Mouse (Mus musculus) liver, postnatal 0 days (tissue): ENCODE measurements around the gene Ccdc136. TPM values are rescaled to one million over a fixed set of nuclear protein-coding genes. Genes with fewer than 3 reads are reported as not detected.
A peak's percentile ranks its signal among the peaks of the same experiment; 100 is the strongest.

Experiments used
- ATAC-seq: fragments of 200-750 bp; cut with Nextera tagmentation; 2 replicates; pipeline ENCODE4 v1.8.0; 2017; ENCODE audit warnings: mild to moderate bottlenecking, moderate library complexity
- DNase-seq: peaks from one replicate; pipeline ENCODE4 v3.0.0-alpha.2; 2016
- H3K27ac ChIP-seq: fragments of 300-500 bp; sonication (generic); 2 replicates; pipeline ENCODE4 v1.5.1; 2014; ENCODE audit warnings: antibody characterized with exemption, moderate library complexity, mild to moderate bottlenecking, low read depth
- H3K27me3 ChIP-seq: fragments of 300-500 bp; sonication (generic); 2 replicates; pipeline ENCODE4 v1.6.1; 2014; ENCODE audit warnings: low read length, control low read depth, mixed read lengths; ENCODE audit not compliant: insufficient read depth
- H3K36me3 ChIP-seq: fragments of 300-500 bp; sonication (generic); replicated peaks from 2 replicates; pipeline ENCODE4 v1.6.1; 2014; ENCODE audit warnings: mild to moderate bottlenecking, control low read depth, low read length, moderate library complexity, mixed read lengths; ENCODE audit not compliant: insufficient read depth
- H3K4me1 ChIP-seq: fragments of 300-500 bp; sonication (generic); 2 replicates; pipeline ENCODE4 v1.6.1; 2014; ENCODE audit warnings: antibody characterized with exemption, mild to moderate bottlenecking, control low read depth; ENCODE audit not compliant: insufficient read depth
- H3K4me2 ChIP-seq: fragments of 300-500 bp; sonication (generic); 2 replicates; pipeline ENCODE4 v1.6.1; 2014; ENCODE audit warnings: low read depth, mild to moderate bottlenecking, low read length, moderate library complexity, mixed read lengths
- H3K4me3 ChIP-seq: fragments of 300-500 bp; sonication (generic); 2 replicates; pipeline ENCODE4 v1.5.1; 2014; ENCODE audit warnings: low read depth, low read length
- H3K9ac ChIP-seq: fragments of 300-500 bp; sonication (generic); replicated peaks from 2 replicates; pipeline ENCODE4 v1.6.1; 2014; ENCODE audit warnings: mild to moderate bottlenecking, moderate library complexity
- H3K9me3 ChIP-seq: fragments of 300-500 bp; sonication (generic); 2 replicates; pipeline ENCODE4 v1.6.1; 2016; ENCODE audit warnings: mild to moderate bottlenecking, control low read depth, low read length, mixed read lengths
- CTCF ChIP-seq: sonication (generic); IDR thresholded peaks from 2 replicates; pipeline ENCODE4 v1.5.1; 2016; ENCODE audit warnings: antibody characterized with exemption, low read depth
- EP300 ChIP-seq: IDR thresholded peaks from 2 replicates; pipeline ENCODE4 v1.6.1; 2016; ENCODE audit warnings: antibody characterized with exemption, low read depth, mild to moderate bottlenecking
- WGBS: fragments of 180-500 bp; shearing (Covaris S2); extraction: QIAGEN DNeasy Blood & Tissue Kit; methylation state at CpG from one replicate; pipeline ENCODE4 v1.1.7; 2014; ENCODE audit not compliant: insufficient replicate concordance; 5-methylcytosine and 5-hydroxymethylcytosine counted together
- polyA plus RNA-seq: library from polyadenylated mRNA; unstranded; fragments of >200 nt; fragmentation: Nextera tagmentation; extraction: Ambion mirVana; gene quantifications from 2 replicates; pipeline ENCODE4 v1.2.1, GENCODE M21; 2015

Ccdc136 gene
- polyA plus RNA-seq, 1 experiment from 2014 or later: 0.09 TPM

- Histone ChIP-seq H3K9ac (no peak overlapping the region), H3K27me3 (peaks cover 60% of the 10 kb centered on the region), H3K4me3 (peak overlapping the region; percentile 44)
These were observed 36.5 kb downstream of the Ccdc136 start for GRCm38 (mm10) chr6:29432676-29433037.

GRCm38 (mm10) chr6:29433038-29433803, 37.1 kb downstream of the Ccdc136 start, which contains the start of gene Flnc:
Flnc (plus strand) TSS chr6:29433256.
- DNase-seq: peak; percentile 29
- no peak for TF ChIP-seq CTCF
- no peak for TF ChIP-seq EP300
- Histone ChIP-seq H3K9me3 (no peaks in the 10 kb centered on the region), H3K9ac (peak within 1 kb of the TSS; percentile 36), H3K4me1 (peaks cover 12% of the 10 kb centered on the region; the same call in 1 of the 2 replicates), H3K27me3 (peaks cover 60% of the 10 kb centered on the region), H3K36me3 (no peaks in the 10 kb centered on the region), H3K4me2 (peak within 1 kb of the TSS; percentile 73), H3K4me3 (peak within 1 kb of the TSS; percentile 44), H3K27ac (no peak within 1 kb of the TSS)
- ATAC-seq: no peak
- 2% methylated on average over 65 of the region's 77 CpGs for WGBS

More at GRCm38 (mm10) chr6:29432676-29433037, 36.5 kb downstream of the Ccdc136 start:
- Histone ChIP-seq H3K36me3 (no peaks in the 10 kb centered on the region), H3K27ac (no peak overlapping the region), H3K4me1 (peaks cover 12% of the 10 kb centered on the region; the same call in 1 of the 2 replicates), H3K9me3 (no peaks in the 10 kb centered on the region), H3K4me2 (peak overlapping the region; percentile 73)
- ATAC-seq (no peak), DNase-seq (no peak)
- TF ChIP-seq EP300 (no peak), CTCF (no peak)

GRCm38 (mm10) chr6:29433804-29434795, 38.0 kb downstream of the Ccdc136 start:
- DNase-seq (no peak), ATAC-seq (no peak)
- no peak overlapping the region for H3K27ac ChIP-seq
- H3K4me2 ChIP-seq: peak overlapping the region; percentile 73
- H3K36me3 ChIP-seq: no peaks in the 10 kb centered on the region
- peak overlapping the region; percentile 44 for H3K4me3 ChIP-seq
- peaks cover 60% of the 10 kb centered on the region for H3K27me3 ChIP-seq
- H3K4me1 ChIP-seq: peaks cover 12% of the 10 kb centered on the region; the same call in 1 of the 2 replicates
- H3K9ac ChIP-seq: no peak overlapping the region; the same call in 1 of the 2 replicates
- H3K9me3 ChIP-seq: no peaks in the 10 kb centered on the region
- TF ChIP-seq CTCF (no peak), EP300 (no peak)
- 7% methylated on average over 27 of the region's 27 CpGs for WGBS

GRCm38 (mm10) chr6:29434911-29435691, 39.0 kb downstream of the Ccdc136 start:
- no peak for DNase-seq
- no peak overlapping the region for H3K4me3 ChIP-seq

GRCm38 (mm10) chr6:29435940-29436451, 39.9 kb downstream of the Ccdc136 start:
- no peak overlapping the region for H3K9ac ChIP-seq
- TF ChIP-seq CTCF: no peak
- no peak for TF ChIP-seq EP300
- no peak for DNase-seq
- H3K9me3 ChIP-seq: no peaks in the 10 kb centered on the region
- H3K4me1 ChIP-seq: peaks cover 12% of the 10 kb centered on the region; the same call in 1 of the 2 replicates
- peaks cover 54% of the 10 kb centered on the region for H3K27me3 ChIP-seq
- no peak overlapping the region for H3K4me2 ChIP-seq
- no peak overlapping the region for H3K27ac ChIP-seq
- ATAC-seq: no peak
- H3K4me3 ChIP-seq: no peak overlapping the region
- WGBS: 38% methylated on average over 6 of the region's 6 CpGs
- H3K36me3 ChIP-seq: no peaks in the 10 kb centered on the region

More at GRCm38 (mm10) chr6:29434911-29435691, 39.0 kb downstream of the Ccdc136 start:
- TF ChIP-seq CTCF: no peak
- TF ChIP-seq EP300: no peak
- 16% methylated on average over 11 of the region's 13 CpGs for WGBS
- Histone ChIP-seq H3K9ac (no peak overlapping the region), H3K4me2 (no peak overlapping the region), H3K4me1 (peaks cover 12% of the 10 kb centered on the region; the same call in 1 of the 2 replicates), H3K27ac (no peak overlapping the region), H3K9me3 (no peaks in the 10 kb centered on the region), H3K27me3 (peaks cover 60% of the 10 kb centered on the region), H3K36me3 (no peaks in the 10 kb centered on the region)
- ATAC-seq: no peak
